Mouse (Mus musculus): ENCODE results near the gene Six5. TPM values are rescaled to one million over a fixed set of nuclear protein-coding genes. Genes with fewer than 3 reads are reported as not detected.

Gene Six5
- 6.7 and 7.4 TPM in 2 replicates for polyA plus RNA-seq (2016; fragmentation: Nextera tagmentation; extraction: Ambion mirVana)

- no peak for DNase-seq (ENCODE audit: extremely low spot score, low spot score)
- Histone ChIP-seq H3K4me1 (peaks cover 72% of the 10 kb centered on the region), H3K27me3 (ENCODE audit: poor library complexity, severe bottlenecking) (peaks cover 28% of the 10 kb centered on the region), H3K27ac (peak within 1 kb of the TSS; percentile 97), H3K4me3 (peak within 1 kb of the TSS; percentile 87), H3K9me3 (no peaks in the 10 kb centered on the region), H3K36me3 (replicated peaks) (peaks cover 44% of the 10 kb centered on the region)
- WGBS, result 0% methylated on average over 26 of the region's 36 CpGs
Measured at GRCm38 (mm10) chr7:19094471-19094825, at the start of gene Six5. Gene Six5, plus strand, starts transcription at chr7:19094594.

GRCm38 (mm10) chr7:19044616-19045015, 49.8 kb upstream of the Six5 start:
- no peaks in the 10 kb centered on the region for H3K4me1 ChIP-seq
- DNase-seq (ENCODE audit: extremely low spot score, low spot score), result no peak
- H3K4me3 ChIP-seq, result no peak overlapping the region
- 96% methylated on average over 6 of the region's 6 CpGs for WGBS
- H3K27me3 ChIP-seq (ENCODE audit: poor library complexity, severe bottlenecking), result no peaks in the 10 kb centered on the region
- no peaks in the 10 kb centered on the region for H3K9me3 ChIP-seq
- H3K27ac ChIP-seq, result no peak overlapping the region
- peaks cover 99% of the 10 kb centered on the region for H3K36me3 ChIP-seq (replicated peaks)

- H3K27ac ChIP-seq, result no peak overlapping the region
- no peak for DNase-seq (ENCODE audit: extremely low spot score, low spot score)
- no peaks in the 10 kb centered on the region for H3K4me1 ChIP-seq
- H3K36me3 ChIP-seq (replicated peaks), result peaks cover 99% of the 10 kb centered on the region
- no peak overlapping the region for H3K4me3 ChIP-seq
- no peaks in the 10 kb centered on the region for H3K9me3 ChIP-seq
- H3K27me3 ChIP-seq (ENCODE audit: poor library complexity, severe bottlenecking), result no peaks in the 10 kb centered on the region
- WGBS, result 96% methylated on average over 11 of the region's 11 CpGs
Measured at GRCm38 (mm10) chr7:19046286-19047069, 47.9 kb upstream of the Six5 start.

GRCm38 (mm10) chr7:19048006-19048527, 46.3 kb upstream of the Six5 start:
- H3K27me3 ChIP-seq (ENCODE audit: poor library complexity, severe bottlenecking), result no peaks in the 10 kb centered on the region
- peaks cover 98% of the 10 kb centered on the region for H3K36me3 ChIP-seq (replicated peaks)
- no peak overlapping the region for H3K4me3 ChIP-seq
- 91% methylated on average over 14 of the region's 14 CpGs for WGBS
- H3K4me1 ChIP-seq, result no peaks in the 10 kb centered on the region
- H3K9me3 ChIP-seq, result no peaks in the 10 kb centered on the region
- no peak for DNase-seq (ENCODE audit: extremely low spot score, low spot score)
- no peak overlapping the region for H3K27ac ChIP-seq

GRCm38 (mm10) chr7:19049252-19049651, 45.1 kb upstream of the Six5 start:
- DNase-seq (ENCODE audit: extremely low spot score, low spot score), result no peak
- H3K27ac ChIP-seq, result no peak overlapping the region
- H3K4me3 ChIP-seq, result no peak overlapping the region
- H3K4me1 ChIP-seq, result peaks cover 7% of the 10 kb centered on the region
- no peaks in the 10 kb centered on the region for H3K9me3 ChIP-seq
- no peaks in the 10 kb centered on the region for H3K27me3 ChIP-seq (ENCODE audit: poor library complexity, severe bottlenecking)
- H3K36me3 ChIP-seq (replicated peaks), result peaks cover 98% of the 10 kb centered on the region
- WGBS, result 90% methylated on average over 5 of the region's 5 CpGs

GRCm38 (mm10) chr7:19050172-19050571, 44.2 kb upstream of the Six5 start:
- Histone ChIP-seq H3K36me3 (replicated peaks) (peaks cover 97% of the 10 kb centered on the region), H3K9me3 (no peaks in the 10 kb centered on the region), H3K4me1 (peaks cover 14% of the 10 kb centered on the region), H3K4me3 (no peak overlapping the region), H3K27me3 (ENCODE audit: poor library complexity, severe bottlenecking) (no peaks in the 10 kb centered on the region), H3K27ac (no peak overlapping the region)
- WGBS, result 89% methylated on average over 8 of the region's 8 CpGs
- no peak for DNase-seq (ENCODE audit: extremely low spot score, low spot score)

GRCm38 (mm10) chr7:19051161-19051560, 43.2 kb upstream of the Six5 start:
- Histone ChIP-seq H3K4me3 (no peak overlapping the region), H3K27me3 (ENCODE audit: poor library complexity, severe bottlenecking) (no peaks in the 10 kb centered on the region), H3K4me1 (peaks cover 14% of the 10 kb centered on the region), H3K27ac (no peak overlapping the region), H3K36me3 (replicated peaks) (peaks cover 92% of the 10 kb centered on the region), H3K9me3 (no peaks in the 10 kb centered on the region)
- 66% methylated on average over 4 of the region's 4 CpGs for WGBS
- no peak for DNase-seq (ENCODE audit: extremely low spot score, low spot score)

- no peaks in the 10 kb centered on the region; the same call in 1 of the 2 replicates for H3K9me3 ChIP-seq
- WGBS, result 88% methylated on average over 15 of the region's 15 CpGs
- DNase-seq (ENCODE audit: extremely low spot score, low spot score), result no peak
- peaks cover 14% of the 10 kb centered on the region for H3K4me1 ChIP-seq
- no peaks in the 10 kb centered on the region for H3K27me3 ChIP-seq (ENCODE audit: poor library complexity, severe bottlenecking)
- H3K27ac ChIP-seq, result no peak overlapping the region
- H3K36me3 ChIP-seq (replicated peaks), result peaks cover 85% of the 10 kb centered on the region
- H3K4me3 ChIP-seq, result no peak overlapping the region
Measured at GRCm38 (mm10) chr7:19052345-19053135, 41.9 kb upstream of the Six5 start.

- peaks cover 79% of the 10 kb centered on the region for H3K36me3 ChIP-seq (replicated peaks)
- H3K9me3 ChIP-seq, result no peaks in the 10 kb centered on the region; the same call in 1 of the 2 replicates
- H3K27me3 ChIP-seq (ENCODE audit: poor library complexity, severe bottlenecking), result no peaks in the 10 kb centered on the region
- H3K27ac ChIP-seq, result no peak overlapping the region
- DNase-seq (ENCODE audit: extremely low spot score, low spot score), result no peak
- 90% methylated on average over 7 of the region's 7 CpGs for WGBS
- H3K4me3 ChIP-seq, result no peak overlapping the region
- H3K4me1 ChIP-seq, result peaks cover 14% of the 10 kb centered on the region
Measured at GRCm38 (mm10) chr7:19053136-19053532, 41.3 kb upstream of the Six5 start.

- peak within 1 kb of the TSS; percentile 67 for H3K27ac ChIP-seq
- H3K9me3 ChIP-seq, result no peaks in the 10 kb centered on the region; the same call in 1 of the 2 replicates
- no peaks in the 10 kb centered on the region for H3K27me3 ChIP-seq (ENCODE audit: poor library complexity, severe bottlenecking)
- H3K4me3 ChIP-seq, result peak within 1 kb of the TSS; percentile 42
- peak; percentile 79 for DNase-seq (ENCODE audit: extremely low spot score, low spot score)
- 19% methylated on average over 33 of the region's 33 CpGs for WGBS
- peaks cover 68% of the 10 kb centered on the region for H3K36me3 ChIP-seq (replicated peaks)
- peaks cover 14% of the 10 kb centered on the region for H3K4me1 ChIP-seq
Measured at GRCm38 (mm10) chr7:19054047-19054776, 40.2 kb upstream of the Six5 start, which contains the start of gene Rsph6a. Gene Rsph6a, plus strand, starts transcription at chr7:19054690.

GRCm38 (mm10) chr7:19054777-19055076, 39.7 kb upstream of the Six5 start:
- Histone ChIP-seq H3K4me1 (peaks cover 14% of the 10 kb centered on the region), H3K36me3 (replicated peaks) (peaks cover 63% of the 10 kb centered on the region), H3K4me3 (peak overlapping the region; percentile 42), H3K27ac (peak overlapping the region; percentile 67; the same call in 1 of the 2 replicates), H3K9me3 (no peaks in the 10 kb centered on the region; the same call in 1 of the 2 replicates), H3K27me3 (ENCODE audit: poor library complexity, severe bottlenecking) (no peaks in the 10 kb centered on the region)
- no peak for DNase-seq (ENCODE audit: extremely low spot score, low spot score)
- WGBS, result 68% methylated on average over 9 of the region's 9 CpGs

GRCm38 (mm10) chr7:19055108-19055507, 39.3 kb upstream of the Six5 start:
- Histone ChIP-seq H3K4me3 (no peak overlapping the region; the same call in 1 of the 2 replicates), H3K9me3 (no peaks in the 10 kb centered on the region; the same call in 1 of the 2 replicates), H3K27me3 (ENCODE audit: poor library complexity, severe bottlenecking) (no peaks in the 10 kb centered on the region), H3K36me3 (replicated peaks) (peaks cover 59% of the 10 kb centered on the region), H3K27ac (no peak overlapping the region), H3K4me1 (peaks cover 14% of the 10 kb centered on the region)
- 88% methylated on average over 8 of the region's 8 CpGs for WGBS
- DNase-seq (ENCODE audit: extremely low spot score, low spot score), result no peak
